In genomic region chr6:116037281-116037831, GRCm38 (mm10) we compare ENCODE assay signal across 16 mouse cellular contexts. TPM values are rescaled to one million over a fixed set of nuclear protein-coding genes. Genes with fewer than 3 reads are reported as not detected.
A peak's percentile ranks its signal among the peaks of the same experiment; 100 is the strongest.
DNase-seq lines count a peak whose midpoint lies in the region; ATAC-seq and TF ChIP-seq lines count a peak whose summit lies in the region.
"Had no signal": no experiment of that assay in that cellular context is flagged by ENCODE, and none has a peak within 500 bp of the region (broad histone marks: within the 10 kb centered on the region; RNA-seq: fewer than 3 reads in every experiment).

No protein-coding gene starts in this region.

- TF ChIP-seq POLR2A in small intestine, adult 2 months (IDR thresholded peaks at IDR 0.05; ENCODE audit: low read depth, low read length) = no peak

- no peak overlapping the region for H3K4me3 ChIP-seq in limb, embryonic 15.5 days
- H3K4me3 ChIP-seq in limb, embryonic 10.5 days = no peak overlapping the region
- no peak overlapping the region for H3K4me3 ChIP-seq in small intestine, adult 2 months (ENCODE audit: low read depth, low read length)
- H3K4me3 ChIP-seq: forebrain, embryonic 15.5 days; hindbrain, embryonic 12.5 days; liver, embryonic 13.5 days; neural tube, embryonic 15.5 days had no signal

- no peak for TF ChIP-seq CTCF in small intestine, adult 2 months (IDR thresholded peaks at IDR 0.05; ENCODE audit: extremely low read depth, insufficient read length, insufficient replicate concordance, low read depth, low read length)

- no peak overlapping the region for H3K9ac ChIP-seq in limb, embryonic 15.5 days
- H3K9ac ChIP-seq: forebrain, embryonic 15.5 days; hindbrain, embryonic 12.5 days; liver, embryonic 13.5 days; neural tube, embryonic 15.5 days had no signal

- no peaks in the 10 kb centered on the region for H3K4me1 ChIP-seq in limb, embryonic 15.5 days
- H3K4me1 ChIP-seq in limb, embryonic 10.5 days = no peaks in the 10 kb centered on the region
- H3K4me1 ChIP-seq in small intestine, adult 2 months (ENCODE audit: control insufficient read depth, insufficient read depth, insufficient read length, low read length) = peaks cover 4% of the 10 kb centered on the region; the same call in 1 of the 2 replicates
- H3K4me1 ChIP-seq: hindbrain, embryonic 12.5 days had no signal

- H3K27me3 ChIP-seq in limb, embryonic 15.5 days = no peaks in the 10 kb centered on the region
- H3K27me3 ChIP-seq in limb, embryonic 10.5 days (ENCODE audit: low read depth, poor library complexity, severe bottlenecking) = no peaks in the 10 kb centered on the region
- no peaks in the 10 kb centered on the region for H3K27me3 ChIP-seq in small intestine, adult 2 months (ENCODE audit: control insufficient read depth, insufficient read depth, low read length)
- H3K27me3 ChIP-seq: forebrain, embryonic 15.5 days; hindbrain, embryonic 12.5 days; liver, embryonic 13.5 days; neural tube, embryonic 15.5 days had no signal

- no peaks in the 10 kb centered on the region for H3K36me3 ChIP-seq in limb, embryonic 15.5 days
- H3K36me3 ChIP-seq in limb, embryonic 10.5 days = no peaks in the 10 kb centered on the region
- H3K36me3 ChIP-seq in small intestine, adult 2 months (ENCODE audit: control insufficient read depth, insufficient read depth, low read length) = peaks cover 17% of the 10 kb centered on the region
- H3K36me3 ChIP-seq: forebrain, embryonic 15.5 days; liver, embryonic 13.5 days had no signal

- H3K4me2 ChIP-seq in limb, embryonic 15.5 days = no peak overlapping the region
- H3K4me2 ChIP-seq: forebrain, embryonic 15.5 days; hindbrain, embryonic 12.5 days; liver, embryonic 13.5 days; neural tube, embryonic 15.5 days had no signal

- no peak for DNase-seq in frontal cortex, postnatal 10 days (ENCODE audit: low spot score in 2 of 2)
- no peak for DNase-seq in limb, embryonic 10.5 days (ENCODE audit: low spot score)
- DNase-seq in brain, adult 2 months (ENCODE audit: low read depth, low spot score) = peak; percentile 64
- DNase-seq in T-cell, adult 2 months (ENCODE audit: low spot score) = no peak
- DNase-seq: kidney, adult 2 months; kidney, postnatal 4 days; retina, postnatal 1 day; thymus, adult 2 months had no signal

- ATAC-seq in frontal cortex, adult (ENCODE audit: low TSS enrichment) = peak; percentile 88
- no peak for ATAC-seq in limb, embryonic 15.5 days (ENCODE audit: insufficient number of reproducible peaks, low FRiP score, low TSS enrichment, low read depth)
- no peak for ATAC-seq in granulocyte monocyte progenitor cell, adult 5-6 weeks (replicated peaks; ENCODE audit: poor library complexity, severe bottlenecking)
- ATAC-seq: forebrain, embryonic 15.5 days had no signal

- 84% methylated on average over 5 of the region's 5 CpGs for WGBS in limb, embryonic 15.5 days
- WGBS in limb, embryonic 10.5 days = 89% methylated on average over 5 of the region's 5 CpGs
- 84% methylated on average over 5 of the region's 5 CpGs for WGBS in small intestine, adult 2 months

- H3K9me3 ChIP-seq in limb, embryonic 15.5 days = no peaks in the 10 kb centered on the region
- H3K9me3 ChIP-seq in limb, embryonic 10.5 days (replicated peaks) = no peaks in the 10 kb centered on the region
- H3K9me3 ChIP-seq: forebrain, embryonic 15.5 days; hindbrain, embryonic 12.5 days; liver, embryonic 13.5 days; neural tube, embryonic 15.5 days had no signal

- 0 out of 2 replicates have a peak overlapping the region, but pooled peaks have one; percentile 7 for H3K27ac ChIP-seq in limb, embryonic 15.5 days
- H3K27ac ChIP-seq in limb, embryonic 10.5 days = no peak overlapping the region
- peak overlapping the region; percentile 70; the same call in 1 of the 2 replicates for H3K27ac ChIP-seq in small intestine, adult 2 months (ENCODE audit: insufficient read depth, low read depth, low read length)
- H3K27ac ChIP-seq: forebrain, embryonic 15.5 days; hindbrain, embryonic 12.5 days; liver, embryonic 13.5 days; neural tube, embryonic 15.5 days had no signal

RNA-seq across cellular contexts. Expression of gene Plxnd1, which starts 42.6 kb away (rescaled TPM):
- 31.7 and 32.2 TPM in 2 replicates for polyA plus RNA-seq in limb, embryonic 15.5 days (2015; fragmentation: Nextera tagmentation; extraction: Ambion mirVana)
- 27.9 and 30.9 TPM in 2 replicates for polyA plus RNA-seq in limb, embryonic 10.5 days (2016; fragmentation: Nextera tagmentation; extraction: Ambion mirVana)
- 26.2 TPM in 2 replicates for polyA plus RNA-seq in small intestine, adult 2 months (2012; rRNA removed)
- total RNA-seq in granulocyte monocyte progenitor cell, adult 5-6 weeks (2014; fragmentation: Nextera tagmentation) = 29.1 and 38.2 TPM in 2 replicates
- total RNA-seq in granulocyte monocyte progenitor cell, adult 5-6 weeks (2017) = 43.3 and 46.6 TPM in 2 replicates
